Mouse (Mus musculus) lung, embryonic 16.5 days (tissue): ENCODE data around the gene Cd101. TPM values are rescaled to one million over a fixed set of nuclear protein-coding genes. Genes with fewer than 3 reads are reported as not detected.

Experiments
- polyA plus RNA-seq: library from polyadenylated mRNA; unstranded; fragments of >200 nt; fragmentation: Nextera tagmentation; extraction: Ambion mirVana; gene quantifications from 2 replicates; pipeline ENCODE4 v1.2.1, GENCODE M21; 2015

The Cd101 gene
- polyA plus RNA-seq, 1 experiment from 2014 or later, result 0.28 TPM

Other genes starting within 250 kb of the Cd101 start
- 0.44 and 0.59 TPM in 2 replicates for gene Vtcn1, start 204.1 kb downstream of the Cd101 start, polyA plus RNA-seq
- gene Trim45, start 107.4 kb downstream of the Cd101 start, polyA plus RNA-seq, result 5.1 and 5.4 TPM in 2 replicates
- 15.5 and 18.2 TPM in 2 replicates for gene Ttf2, start 59.9 kb downstream of the Cd101 start, polyA plus RNA-seq
- 4.8 and 5.6 TPM in 2 replicates for gene Ptgfrn, start 80.7 kb upstream of the Cd101 start, polyA plus RNA-seq